Mouse (Mus musculus) B cell, adult (primary cell): Measurements from ENCODE around the gene Serpinb11. TPM values are rescaled to one million over a fixed set of nuclear protein-coding genes. Genes with fewer than 3 reads are reported as not detected.

Source experiments
- total RNA-seq: library from RNA; stranded (reverse); gene quantifications from 4 replicates; pipeline ENCODE4 v1.2.4, GENCODE M21; 2023; ENCODE audit not compliant: inconsistent age

Serpinb11 gene
- not detected in 4 replicates for total RNA-seq

DNA sequence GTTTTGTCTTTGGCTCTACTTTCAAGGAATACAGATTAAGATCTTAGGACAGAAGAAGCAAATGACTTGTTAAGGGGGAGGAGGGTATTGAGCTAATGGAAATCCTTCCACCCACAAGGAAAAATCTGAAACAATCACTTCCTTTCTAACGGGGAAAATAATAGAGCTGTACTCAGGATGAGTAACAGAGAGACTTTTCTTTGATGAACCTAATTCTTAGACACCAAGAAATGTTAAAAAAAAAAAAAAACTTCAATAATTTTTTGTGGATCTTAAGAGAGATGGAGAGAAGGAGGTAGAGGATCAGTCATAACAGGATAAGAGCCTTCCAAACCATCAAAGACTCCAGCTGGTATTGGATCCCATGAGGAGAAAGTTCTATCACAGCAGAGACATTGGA, at the start of gene Serpinb11:
TSS of gene Serpinb11 (plus strand) at position 301 of the 400 bp plus-strand sequence.

DNA sequence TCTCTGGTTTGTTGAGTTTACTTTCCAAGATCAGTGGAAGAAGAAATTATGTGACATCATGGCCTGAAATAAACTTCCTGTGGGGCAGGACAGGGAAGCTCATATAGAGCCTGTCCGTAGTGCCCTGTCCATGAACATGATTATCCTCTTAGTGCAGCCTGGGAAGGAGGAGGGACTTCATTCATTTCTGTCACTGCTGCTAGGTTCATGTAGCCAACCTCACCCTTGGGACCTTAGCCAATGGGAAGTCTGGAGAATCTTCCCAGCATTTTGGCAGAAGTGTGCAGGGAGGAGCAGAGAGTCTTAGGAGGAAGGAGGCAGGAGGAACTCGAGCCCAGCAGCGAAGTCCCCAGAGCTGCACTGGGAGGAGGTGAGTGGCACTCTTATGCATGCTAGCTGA, 38.4 kb downstream of the Serpinb11 start, which contains the start of gene Serpinb7:
TSS of gene Serpinb7 (plus strand) at position 301 of the 400 bp plus-strand sequence.

Other genes with a start within 250 kb of the Serpinb11 start
- gene Serpinb3b, start 82.8 kb upstream of the Serpinb11 start, total RNA-seq: not detected in 4 replicates
- gene Serpinb3c, start 82.8 kb upstream of the Serpinb11 start, total RNA-seq: not detected in 4 replicates
- gene Serpinb7, start 38.5 kb downstream of the Serpinb11 start, total RNA-seq: 0.36 to 0.87 TPM (median 0.36 TPM) in 3 of 4 replicates, not detected in the other
- gene Serpinb2, start 150.2 kb downstream of the Serpinb11 start, total RNA-seq: not detected in 4 replicates
- gene Serpinb8, start 228.8 kb downstream of the Serpinb11 start, total RNA-seq: not detected in 4 replicates